In the genomic region with DNA sequence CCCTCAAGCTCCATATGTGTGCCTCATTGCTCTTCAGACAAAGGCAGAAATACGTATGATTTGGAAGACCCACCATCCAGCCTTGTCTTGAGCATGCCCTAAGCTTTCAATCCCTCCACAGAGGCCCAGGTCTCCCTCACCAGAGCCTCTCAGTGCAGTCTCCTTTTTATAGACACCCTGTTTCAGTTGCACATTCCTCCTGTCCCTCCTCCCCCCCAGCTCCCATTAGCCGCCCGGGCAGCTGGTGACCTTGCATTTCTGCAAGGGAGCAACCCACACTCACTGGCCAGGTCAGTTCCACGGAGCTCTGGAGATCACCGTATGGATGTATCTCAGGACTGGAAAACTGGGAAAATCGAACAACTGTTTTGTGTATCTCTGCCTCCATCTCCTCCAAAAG, we compare ENCODE assay signal across 11 mouse cellular contexts.
DNase-seq lines count a peak whose midpoint lies in the region; ATAC-seq and TF ChIP-seq lines count a peak whose summit lies in the region.
"Had no signal": no experiment of that assay in that cellular context is flagged by ENCODE, and none has a peak within 500 bp of the region (broad histone marks: within the 10 kb centered on the region; RNA-seq: fewer than 3 reads in every experiment).

No protein-coding gene starts in this region.

- no peaks in the 10 kb centered on the region for H3K9me3 ChIP-seq in stomach, embryonic 15.5 days
- H3K9me3 ChIP-seq in midbrain, postnatal 0 days (ENCODE audit: low read length) = no peaks in the 10 kb centered on the region
- H3K9me3 ChIP-seq: liver, embryonic 13.5 days; megakaryocyte, embryonic 14.5 days had no signal

- no peak for TF ChIP-seq CTCF in midbrain, postnatal 0 days (IDR thresholded peaks at IDR 0.05)

- H3K27ac ChIP-seq in stomach, embryonic 15.5 days = peak overlapping the region; percentile 65; the same call in 1 of the 2 replicates
- H3K27ac ChIP-seq in midbrain, postnatal 0 days (ENCODE audit: low read depth, low read length) = no peak overlapping the region
- H3K27ac ChIP-seq: liver, embryonic 13.5 days had no signal

- no peak overlapping the region for H3K9ac ChIP-seq in stomach, embryonic 15.5 days
- H3K9ac ChIP-seq in midbrain, postnatal 0 days (replicated peaks; ENCODE audit: low read length, poor library complexity, severe bottlenecking) = no peak overlapping the region
- H3K9ac ChIP-seq: liver, embryonic 13.5 days had no signal

- intact Hi-C loops in gastrocnemius, postnatal 36 days (cut with DNase I) = loop anchor here (2.0 to 10.0 kb wide), 3 partner anchors 92 to 346 kb away; no protein-coding TSS in a partner anchor
- intact Hi-C loops in heart, postnatal 25 days (cut with DNase I) = loop anchor here (1.0 kb wide), 1 partner anchor 92 kb away; no protein-coding TSS in a partner anchor

- H3K4me1 ChIP-seq in stomach, embryonic 15.5 days = no peaks in the 10 kb centered on the region
- H3K4me1 ChIP-seq in midbrain, postnatal 0 days (ENCODE audit: insufficient read depth, low read length) = no peaks in the 10 kb centered on the region

- no peaks in the 10 kb centered on the region for H3K27me3 ChIP-seq in stomach, embryonic 15.5 days (replicated peaks)
- no peaks in the 10 kb centered on the region for H3K27me3 ChIP-seq in midbrain, postnatal 0 days (ENCODE audit: insufficient read depth, low read length)
- H3K27me3 ChIP-seq: liver, embryonic 13.5 days; megakaryocyte, embryonic 14.5 days had no signal

- H3K4me2 ChIP-seq in stomach, embryonic 15.5 days = no peak overlapping the region
- H3K4me2 ChIP-seq in midbrain, postnatal 0 days (ENCODE audit: low read depth, low read length, poor library complexity, severe bottlenecking) = no peak overlapping the region
- H3K4me2 ChIP-seq: liver, embryonic 13.5 days had no signal

- H3K4me3 ChIP-seq in stomach, embryonic 15.5 days (replicated peaks) = no peak overlapping the region
- H3K4me3 ChIP-seq in midbrain, postnatal 0 days (ENCODE audit: low read depth, low read length) = no peak overlapping the region
- H3K4me3 ChIP-seq: erythroblast, embryonic 14.5 days; liver, embryonic 13.5 days had no signal

- DNase-seq in ovary, postnatal 36 days (ENCODE audit: low spot score) = peak; percentile 43
- DNase-seq in ovary, postnatal 10 days (ENCODE audit: low spot score) = no peak
- peak; percentile 21 to 29 for DNase-seq in gastrocnemius, postnatal 36 days
- peak; percentile 13 for DNase-seq in heart, postnatal 25 days (ENCODE audit: low spot score)
- no peak for DNase-seq in right cerebral cortex, postnatal 10 days (ENCODE audit: low spot score in 2 of 2)
- DNase-seq in midbrain, postnatal 0 days (ENCODE audit: low spot score) = no peak
- no peak for DNase-seq in c-Kit-positive CD71-positive TER-119-positive erythroid progenitor cells, embryonic 14.5 days (ENCODE audit: low spot score)

- ATAC-seq in stomach, embryonic 15.5 days (ENCODE audit: insufficient read depth, low FRiP score, low read depth) = no peak
- no peak for ATAC-seq in midbrain, postnatal 0 days (ENCODE audit: low FRiP score)

- no peaks in the 10 kb centered on the region for H3K36me3 ChIP-seq in stomach, embryonic 15.5 days
- no peaks in the 10 kb centered on the region for H3K36me3 ChIP-seq in midbrain, postnatal 0 days (ENCODE audit: insufficient read depth, low read length)

- WGBS in stomach, embryonic 15.5 days = 38% methylated on average over 6 of the region's 6 CpGs
- 86% methylated on average over 6 of the region's 6 CpGs for WGBS in midbrain, postnatal 0 days

Comparison
In these comparisons a context has a peak if more than half of its experiments do, and no peak if none do; other contexts are left out.
1. DNase-seq: peak in ovary, postnatal 36 days (single experiment), gastrocnemius, postnatal 36 days (2 of 2) and heart, postnatal 25 days (single experiment); none in ovary, postnatal 10 days (single experiment), right cerebral cortex, postnatal 10 days (0 of 2), midbrain, postnatal 0 days (single experiment) and c-Kit-positive CD71-positive TER-119-positive erythroid progenitor cells, embryonic 14.5 days (single experiment).